Mouse (Mus musculus) heart, embryonic 15.5 days (tissue): ENCODE results near the gene Apaf1. TPM values are rescaled to one million over a fixed set of nuclear protein-coding genes. Genes with fewer than 3 reads are reported as not detected.

Source experiments
- ATAC-seq: fragments of 200-750 bp; cut with Nextera tagmentation; replicated peaks from 2 replicates; pipeline ENCODE4 v1.8.0; 2017; ENCODE audit warnings: low read depth, moderate TSS enrichment; ENCODE audit not compliant: insufficient number of reproducible peaks, insufficient read depth, low FRiP score
- H3K27ac ChIP-seq: fragments of 300-500 bp; sonication (generic); 2 replicates; pipeline ENCODE4 v1.5.1; 2015; ENCODE audit warnings: mild to moderate bottlenecking, inconsistent platforms
- H3K27me3 ChIP-seq: fragments of 300-500 bp; sonication (generic); 2 replicates; pipeline ENCODE4 v1.6.1; 2015; ENCODE audit warnings: inconsistent platforms
- H3K36me3 ChIP-seq: fragments of 300-500 bp; sonication (generic); 2 replicates; pipeline ENCODE4 v1.6.1; 2015; ENCODE audit warnings: mild to moderate bottlenecking, inconsistent platforms
- H3K4me1 ChIP-seq: fragments of 300-500 bp; sonication (generic); replicated peaks from 2 replicates; pipeline ENCODE4 v1.6.1; 2015; ENCODE audit warnings: inconsistent platforms
- H3K4me2 ChIP-seq: fragments of 300-500 bp; sonication (generic); 2 replicates; pipeline ENCODE4 v1.6.1; 2015; ENCODE audit warnings: inconsistent platforms, mild to moderate bottlenecking, moderate library complexity
- H3K4me3 ChIP-seq: fragments of 300-500 bp; sonication (generic); 2 replicates; pipeline ENCODE4 v1.5.1; 2015; ENCODE audit warnings: mild to moderate bottlenecking, inconsistent platforms
- H3K9ac ChIP-seq: fragments of 300-500 bp; sonication (generic); 2 replicates; pipeline ENCODE4 v1.6.1; 2015; ENCODE audit warnings: mild to moderate bottlenecking, inconsistent platforms
- H3K9me3 ChIP-seq: fragments of 300-500 bp; sonication (generic); replicated peaks from 2 replicates; pipeline ENCODE4 v1.6.1; 2016; ENCODE audit warnings: inconsistent platforms
- WGBS: fragments of 180-500 bp; shearing (Covaris S2); methylation state at CpG from one replicate; pipeline ENCODE4 v1.1.7; 2015; ENCODE audit warnings: mixed read lengths; 5-methylcytosine and 5-hydroxymethylcytosine counted together
- polyA plus RNA-seq: library from polyadenylated mRNA; unstranded; fragments of >200 nt; fragmentation: Nextera tagmentation; extraction: Ambion mirVana; gene quantifications from 2 replicates; pipeline ENCODE4 v1.2.1, GENCODE M21; 2015

Apaf1 gene
- polyA plus RNA-seq, 1 experiment from 2014 or later = 12.8 TPM

GRCm38 (mm10) chr10:91027964-91028363 lies 54.6 kb downstream of the Apaf1 start:
- no peaks in the 10 kb centered on the region for H3K27me3 ChIP-seq
- H3K4me2 ChIP-seq = no peak overlapping the region
- 79% methylated on average over 5 of the region's 5 CpGs for WGBS
- no peaks in the 10 kb centered on the region; the same call in 1 of the 2 replicates for H3K4me1 ChIP-seq
- H3K27ac ChIP-seq = no peak overlapping the region
- H3K9ac ChIP-seq = no peak overlapping the region
- no peaks in the 10 kb centered on the region for H3K9me3 ChIP-seq
- no peak for ATAC-seq
- peaks cover 19% of the 10 kb centered on the region; the same call in 1 of the 2 replicates for H3K36me3 ChIP-seq
- H3K4me3 ChIP-seq = no peak overlapping the region

- H3K4me1 ChIP-seq = no peaks in the 10 kb centered on the region; the same call in 1 of the 2 replicates
- WGBS = 97% methylated on average over 4 of the region's 4 CpGs
- no peak overlapping the region for H3K4me2 ChIP-seq
- H3K27ac ChIP-seq = no peak overlapping the region
- no peaks in the 10 kb centered on the region for H3K9me3 ChIP-seq
- peaks cover 19% of the 10 kb centered on the region; the same call in 1 of the 2 replicates for H3K36me3 ChIP-seq
- no peak overlapping the region for H3K9ac ChIP-seq
- no peak for ATAC-seq
- no peaks in the 10 kb centered on the region for H3K27me3 ChIP-seq
- no peak overlapping the region for H3K4me3 ChIP-seq
Measured at GRCm38 (mm10) chr10:91027468-91027867, 55.1 kb downstream of the Apaf1 start.

GRCm38 (mm10) chr10:91005858-91006538 lies 76.6 kb downstream of the Apaf1 start:
- Histone ChIP-seq H3K9ac (no peak overlapping the region), H3K27ac (no peak overlapping the region), H3K4me3 (no peak overlapping the region), H3K4me2 (no peak overlapping the region), H3K36me3 (peaks cover 16% of the 10 kb centered on the region), H3K27me3 (no peaks in the 10 kb centered on the region), H3K4me1 (no peaks in the 10 kb centered on the region), H3K9me3 (no peaks in the 10 kb centered on the region)
- ATAC-seq = no peak
- WGBS = 78% methylated on average over 12 of the region's 12 CpGs

GRCm38 (mm10) chr10:91001421-91001820 lies 81.1 kb downstream of the Apaf1 start:
- Histone ChIP-seq H3K27me3 (no peaks in the 10 kb centered on the region), H3K9me3 (no peaks in the 10 kb centered on the region), H3K4me1 (no peaks in the 10 kb centered on the region), H3K36me3 (peaks cover 14% of the 10 kb centered on the region), H3K27ac (no peak overlapping the region), H3K4me2 (no peak overlapping the region), H3K9ac (no peak overlapping the region), H3K4me3 (no peak overlapping the region)
- ATAC-seq = no peak
- WGBS = 75% methylated on average over 13 of the region's 13 CpGs

GRCm38 (mm10) chr10:90999899-91000298 lies 82.7 kb downstream of the Apaf1 start:
- no peak overlapping the region for H3K27ac ChIP-seq
- H3K4me1 ChIP-seq = no peaks in the 10 kb centered on the region
- ATAC-seq = no peak
- peaks cover 15% of the 10 kb centered on the region for H3K36me3 ChIP-seq
- no peak overlapping the region for H3K9ac ChIP-seq
- H3K4me3 ChIP-seq = no peak overlapping the region
- 59% methylated on average over 5 of the region's 5 CpGs for WGBS
- no peak overlapping the region for H3K4me2 ChIP-seq
- H3K9me3 ChIP-seq = no peaks in the 10 kb centered on the region
- H3K27me3 ChIP-seq = no peaks in the 10 kb centered on the region

GRCm38 (mm10) chr10:90993869-90994268 lies 88.7 kb downstream of the Apaf1 start:
- Histone ChIP-seq H3K27ac (no peak overlapping the region), H3K9ac (no peak overlapping the region), H3K4me2 (no peak overlapping the region), H3K9me3 (no peaks in the 10 kb centered on the region), H3K4me3 (no peak overlapping the region), H3K4me1 (no peaks in the 10 kb centered on the region), H3K36me3 (peaks cover 27% of the 10 kb centered on the region), H3K27me3 (no peaks in the 10 kb centered on the region)
- ATAC-seq = no peak
- 85% methylated on average over 5 of the region's 5 CpGs for WGBS

- 76% methylated on average over 6 of the region's 6 CpGs for WGBS
Measured at GRCm38 (mm10) chr10:90992237-90992636, 90.3 kb downstream of the Apaf1 start.

GRCm38 (mm10) chr10:90990340-90990739 lies 92.2 kb downstream of the Apaf1 start:
- Histone ChIP-seq H3K36me3 (peaks cover 14% of the 10 kb centered on the region; the same call in 1 of the 2 replicates), H3K9ac (no peak overlapping the region), H3K4me2 (no peak overlapping the region), H3K4me3 (no peak overlapping the region), H3K4me1 (no peaks in the 10 kb centered on the region), H3K9me3 (no peaks in the 10 kb centered on the region), H3K27ac (no peak overlapping the region), H3K27me3 (no peaks in the 10 kb centered on the region)
- no peak for ATAC-seq
- WGBS = 84% methylated on average over 6 of the region's 6 CpGs

More at GRCm38 (mm10) chr10:90992237-90992636, 90.3 kb downstream of the Apaf1 start:
- Histone ChIP-seq H3K27ac (no peak overlapping the region), H3K4me1 (no peaks in the 10 kb centered on the region), H3K36me3 (peaks cover 21% of the 10 kb centered on the region), H3K9ac (no peak overlapping the region), H3K9me3 (no peaks in the 10 kb centered on the region), H3K27me3 (no peaks in the 10 kb centered on the region), H3K4me3 (no peak overlapping the region), H3K4me2 (no peak overlapping the region)
- ATAC-seq = no peak

GRCm38 (mm10) chr10:90983046-90983445 lies 99.5 kb downstream of the Apaf1 start:
- WGBS = 53% methylated on average over 8 of the region's 8 CpGs
- H3K27ac ChIP-seq = no peak overlapping the region
- no peaks in the 10 kb centered on the region for H3K27me3 ChIP-seq
- H3K9ac ChIP-seq = no peak overlapping the region
- no peaks in the 10 kb centered on the region for H3K9me3 ChIP-seq
- H3K4me1 ChIP-seq = peaks cover 11% of the 10 kb centered on the region
- no peak for ATAC-seq
- no peak overlapping the region for H3K4me2 ChIP-seq
- no peaks in the 10 kb centered on the region for H3K36me3 ChIP-seq
- H3K4me3 ChIP-seq = no peak overlapping the region

GRCm38 (mm10) chr10:90981811-90982210 lies 100.8 kb downstream of the Apaf1 start:
- WGBS = 72% methylated on average over 4 of the region's 4 CpGs
- H3K27ac ChIP-seq = no peak overlapping the region
- H3K9ac ChIP-seq = no peak overlapping the region
- no peaks in the 10 kb centered on the region for H3K36me3 ChIP-seq
- no peaks in the 10 kb centered on the region for H3K27me3 ChIP-seq
- H3K4me1 ChIP-seq = peaks cover 11% of the 10 kb centered on the region
- H3K4me2 ChIP-seq = no peak overlapping the region
- H3K4me3 ChIP-seq = no peak overlapping the region
- no peak for ATAC-seq
- no peaks in the 10 kb centered on the region for H3K9me3 ChIP-seq

GRCm38 (mm10) chr10:90974491-90974890 lies 108.1 kb downstream of the Apaf1 start:
- peaks cover 6% of the 10 kb centered on the region for H3K27me3 ChIP-seq
- H3K9me3 ChIP-seq = no peaks in the 10 kb centered on the region
- ATAC-seq = no peak
- H3K27ac ChIP-seq = no peak overlapping the region
- H3K4me1 ChIP-seq = peaks cover 7% of the 10 kb centered on the region
- H3K4me3 ChIP-seq = no peak overlapping the region
- no peak overlapping the region for H3K4me2 ChIP-seq
- 64% methylated on average over 6 of the region's 6 CpGs for WGBS
- H3K9ac ChIP-seq = no peak overlapping the region
- no peaks in the 10 kb centered on the region for H3K36me3 ChIP-seq

GRCm38 (mm10) chr10:90974084-90974483 lies 108.5 kb downstream of the Apaf1 start:
- peaks cover 10% of the 10 kb centered on the region for H3K27me3 ChIP-seq
- no peaks in the 10 kb centered on the region for H3K36me3 ChIP-seq
- H3K4me1 ChIP-seq = peaks cover 11% of the 10 kb centered on the region
- H3K4me3 ChIP-seq = no peak overlapping the region
- no peak overlapping the region for H3K4me2 ChIP-seq
- no peak overlapping the region for H3K27ac ChIP-seq
- WGBS = 56% methylated on average over 2 of the region's 2 CpGs
- ATAC-seq = no peak
- H3K9ac ChIP-seq = no peak overlapping the region
- no peaks in the 10 kb centered on the region for H3K9me3 ChIP-seq
